Mouse (Mus musculus) ES-E14 (cell line): ENCODE results near the gene Pde6h.

ENCODE experiments used
- HCFC1 ChIP-seq: IDR thresholded peaks from 2 replicates; pipeline ENCODE4 v1.6.1; 2012; ENCODE audit warnings: low read length, inconsistent platforms, borderline replicate concordance; ENCODE audit not compliant: insufficient read depth
- ZC3H11A ChIP-seq: IDR thresholded peaks from 2 replicates; pipeline ENCODE4 v1.6.1; 2012; ENCODE audit warnings: low read depth, mild to moderate bottlenecking, inconsistent platforms, low read length, borderline replicate concordance
- ZNF384 ChIP-seq: IDR thresholded peaks from 2 replicates; pipeline ENCODE4 v1.6.1; 2012; ENCODE audit warnings: low read depth, low read length, inconsistent platforms

DNA sequence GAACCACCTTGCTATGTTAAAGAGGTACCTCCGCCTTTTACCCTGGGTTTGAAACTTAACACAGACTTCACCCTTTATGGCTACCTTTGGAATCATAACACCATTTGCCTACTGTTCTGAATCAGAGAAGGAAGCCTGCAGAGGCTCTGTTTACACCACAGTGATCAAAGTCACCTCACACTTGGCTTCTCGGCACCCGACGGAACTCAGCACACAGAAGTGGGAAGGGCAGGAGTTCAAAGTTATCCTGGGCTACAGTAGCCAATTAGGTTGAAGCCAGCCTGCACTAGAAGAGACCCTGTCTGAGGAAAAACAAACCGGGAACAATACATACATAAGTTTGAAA is 78.5 kb downstream of the Pde6h start:
- TF ChIP-seq ZC3H11A (no peak), HCFC1 (no peak), ZNF384 (no peak)
